Mouse (Mus musculus): ENCODE results near the gene Gns. TPM values are rescaled to one million over a fixed set of nuclear protein-coding genes. Genes with fewer than 3 reads are reported as not detected.
"Not testable (repeated sequence)": the region's sequence is repeated elsewhere in the genome, so short reads cannot be mapped to it uniquely, and the experiment has no call there.

Gns gene
- 10 to 100 TPM; 67.8 to 72.4 TPM for total RNA-seq (2021)

GRCm38 (mm10) chr10:121364801-121365564 lies at the start of gene Gns:
Gene Gns, plus strand, starts transcription at chr10:121365090.
- intact Hi-C loops (cut with DNase I): no loop called here

GRCm38 (mm10) chr10:121315321-121316283 lies 49.3 kb upstream of the Gns start:
- intact Hi-C loops (cut with DNase I): no loop called here
- DNase-seq (ENCODE audit: low spot score): no peak

More at GRCm38 (mm10) chr10:121364801-121365564, at the start of gene Gns:
- DNase-seq (ENCODE audit: low spot score): peak; percentile 67

GRCm38 (mm10) chr10:121316361-121316760 lies 48.5 kb upstream of the Gns start:
- intact Hi-C loops (cut with DNase I): no loop called here
- DNase-seq (ENCODE audit: low spot score): no peak

GRCm38 (mm10) chr10:121318397-121318950 lies 46.4 kb upstream of the Gns start:
- intact Hi-C loops (cut with DNase I): no loop called here
- DNase-seq (ENCODE audit: low spot score): no peak

GRCm38 (mm10) chr10:121323493-121323892 lies 41.4 kb upstream of the Gns start:
- no peak for DNase-seq (ENCODE audit: low spot score)
- intact Hi-C loops (cut with DNase I): no loop called here

- intact Hi-C loops (cut with DNase I): no loop called here
- no peak for DNase-seq (ENCODE audit: low spot score)
Measured at GRCm38 (mm10) chr10:121326167-121326566, 38.7 kb upstream of the Gns start.

- intact Hi-C loops (cut with DNase I): no loop called here
- no peak for DNase-seq (ENCODE audit: low spot score)
Measured at GRCm38 (mm10) chr10:121329586-121329985, 35.3 kb upstream of the Gns start.

GRCm38 (mm10) chr10:121330940-121331339 lies 34.0 kb upstream of the Gns start:
- DNase-seq (ENCODE audit: low spot score): peak; percentile 10
- intact Hi-C loops (cut with DNase I): no loop called here

DNA sequence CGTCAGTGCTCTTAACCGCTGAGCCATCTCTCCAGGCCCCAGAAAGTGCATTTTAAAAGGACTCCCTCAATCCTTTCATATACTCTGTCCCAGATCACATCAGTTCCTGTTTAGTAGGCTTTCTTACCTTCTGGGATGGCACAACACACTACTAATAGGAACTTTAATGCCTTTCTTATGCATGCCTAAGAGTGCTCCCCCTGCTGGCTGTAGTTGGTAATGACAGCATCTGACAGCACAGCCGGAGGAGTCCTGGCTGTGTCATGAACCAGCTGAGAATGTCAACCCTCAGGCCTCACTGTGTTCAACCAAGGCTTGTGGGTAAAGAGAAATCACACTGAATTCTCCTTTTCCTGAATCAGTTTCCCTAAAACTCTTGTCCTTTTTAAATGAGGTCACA lies 30.3 kb upstream of the Gns start:
- intact Hi-C loops (cut with DNase I): no loop called here
- no peak for DNase-seq (ENCODE audit: low spot score)

GRCm38 (mm10) chr10:121336536-121336935 lies 28.4 kb upstream of the Gns start:
- DNase-seq (ENCODE audit: low spot score); intact Hi-C loops (cut with DNase I): not testable (repeated sequence)

- intact Hi-C loops (cut with DNase I): no loop called here
Measured at GRCm38 (mm10) chr10:121340754-121341593, 23.9 kb upstream of the Gns start.

DNA sequence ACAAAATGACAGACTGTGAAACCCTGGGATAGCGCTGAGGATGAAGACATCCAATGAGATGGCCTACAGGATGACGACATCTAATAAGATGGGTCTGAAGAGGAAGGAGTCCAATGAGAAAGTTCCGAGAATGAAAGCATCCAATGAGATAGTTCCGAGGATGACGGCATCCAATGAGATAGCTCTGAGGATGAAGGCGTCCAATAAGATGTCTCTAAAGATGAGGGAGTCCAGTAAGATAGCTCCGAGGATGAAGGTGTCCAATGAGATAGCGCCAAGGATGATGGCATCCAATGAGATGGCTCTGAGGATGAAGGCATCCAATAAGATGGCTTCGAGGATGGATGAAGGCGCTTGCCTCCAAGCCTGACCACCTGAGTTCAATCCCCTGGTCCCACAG lies 22.6 kb upstream of the Gns start:
- intact Hi-C loops (cut with DNase I): no loop called here
- no peak for DNase-seq (ENCODE audit: low spot score)

More at GRCm38 (mm10) chr10:121340754-121341593, 23.9 kb upstream of the Gns start:
- no peak for DNase-seq (ENCODE audit: low spot score)

DNA sequence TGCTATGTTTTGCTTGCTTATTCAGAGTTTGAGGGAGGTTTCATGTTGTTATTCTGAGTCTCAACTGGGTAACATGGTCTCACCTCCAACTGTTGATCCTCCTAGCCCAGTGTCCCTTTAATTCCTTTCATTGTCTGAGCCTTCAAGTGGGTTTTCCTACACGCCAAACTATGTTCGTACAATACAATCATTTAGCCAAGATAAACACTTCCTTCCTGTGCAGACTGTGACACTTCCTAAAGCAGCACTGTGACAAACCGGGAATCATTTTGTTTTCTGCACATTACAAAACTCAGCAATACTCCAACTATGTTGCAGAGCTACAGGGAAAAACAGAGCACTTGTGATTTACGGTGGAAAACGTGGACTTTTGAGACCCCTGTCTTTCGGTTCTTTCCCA lies 21.0 kb upstream of the Gns start:
- no peak for DNase-seq (ENCODE audit: low spot score)
- intact Hi-C loops (cut with DNase I): no loop called here

GRCm38 (mm10) chr10:121349244-121349643 lies 15.6 kb upstream of the Gns start:
- intact Hi-C loops (cut with DNase I): no loop called here
- no peak for DNase-seq (ENCODE audit: low spot score)

DNA sequence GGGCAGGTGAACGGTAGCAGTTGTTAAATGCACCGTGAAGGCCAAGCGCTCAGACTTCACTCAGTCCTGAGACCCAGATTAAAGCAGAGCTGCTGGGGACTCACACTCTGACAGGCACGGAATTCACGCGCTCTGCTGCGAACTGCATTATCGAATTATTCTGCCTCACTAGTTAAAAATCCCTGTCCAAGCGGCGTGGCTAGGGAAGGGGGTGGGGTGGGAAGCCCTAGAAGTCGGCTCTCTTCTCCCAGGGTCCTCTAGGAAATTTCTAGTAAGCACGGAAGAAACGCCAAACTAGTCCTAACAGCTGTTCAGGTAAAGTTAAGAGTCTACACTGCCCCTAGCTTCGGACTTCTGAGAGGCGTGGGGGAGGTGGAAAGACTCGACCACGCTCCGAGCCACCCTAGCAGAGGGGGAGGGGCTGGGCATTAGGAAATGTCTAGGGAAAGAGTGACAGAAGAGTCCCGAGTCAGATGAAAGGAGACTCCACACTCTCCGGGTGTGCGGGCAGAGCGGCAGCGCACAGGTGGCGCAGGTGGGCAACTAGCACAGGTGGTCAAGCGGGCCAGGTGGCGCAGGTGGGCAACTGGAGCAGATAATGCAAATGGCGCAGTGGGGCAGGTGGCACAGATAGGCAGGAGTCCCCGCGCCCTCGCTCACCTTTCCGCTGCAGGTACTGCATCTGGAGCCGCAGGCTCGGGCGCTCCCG lies 14.4 kb upstream of the Gns start:
- DNase-seq (ENCODE audit: low spot score): no peak

DNA sequence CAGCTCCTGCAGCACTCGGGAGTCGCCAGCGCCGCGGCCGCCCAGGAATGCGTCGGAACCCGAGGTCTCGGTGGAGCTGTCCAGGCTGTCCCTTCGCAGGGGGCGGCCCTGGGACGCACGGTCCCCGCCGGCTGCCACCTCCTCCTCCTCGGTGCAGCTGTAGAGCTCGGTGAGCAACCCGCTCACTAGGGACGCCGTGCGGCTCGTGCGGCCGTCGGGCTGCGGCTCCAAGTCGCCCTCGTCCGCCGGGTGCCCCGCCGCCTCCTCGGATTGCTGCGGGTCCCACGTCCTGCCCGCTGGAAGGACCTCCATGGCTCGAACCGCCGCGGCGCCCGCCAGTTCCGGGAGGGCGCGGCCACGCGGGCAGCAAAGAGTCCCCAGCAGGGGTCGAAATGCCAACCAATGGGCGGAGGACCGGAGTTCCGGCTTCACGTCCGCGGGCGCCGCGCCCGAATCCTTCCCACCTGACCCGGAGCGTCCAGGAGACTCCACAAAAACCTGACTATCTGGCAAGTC lies 13.8 kb upstream of the Gns start, which contains the start of gene Tbc1d30:
Gene Tbc1d30, minus strand, starts transcription at position 213 of the 516 bp plus-strand sequence.
- intact Hi-C loops (cut with DNase I): no loop called here
- peak; percentile 35 for DNase-seq (ENCODE audit: low spot score)

More for the DNA sequence above, 14.4 kb upstream of the Gns start:
- intact Hi-C loops (cut with DNase I): no loop called here

DNA sequence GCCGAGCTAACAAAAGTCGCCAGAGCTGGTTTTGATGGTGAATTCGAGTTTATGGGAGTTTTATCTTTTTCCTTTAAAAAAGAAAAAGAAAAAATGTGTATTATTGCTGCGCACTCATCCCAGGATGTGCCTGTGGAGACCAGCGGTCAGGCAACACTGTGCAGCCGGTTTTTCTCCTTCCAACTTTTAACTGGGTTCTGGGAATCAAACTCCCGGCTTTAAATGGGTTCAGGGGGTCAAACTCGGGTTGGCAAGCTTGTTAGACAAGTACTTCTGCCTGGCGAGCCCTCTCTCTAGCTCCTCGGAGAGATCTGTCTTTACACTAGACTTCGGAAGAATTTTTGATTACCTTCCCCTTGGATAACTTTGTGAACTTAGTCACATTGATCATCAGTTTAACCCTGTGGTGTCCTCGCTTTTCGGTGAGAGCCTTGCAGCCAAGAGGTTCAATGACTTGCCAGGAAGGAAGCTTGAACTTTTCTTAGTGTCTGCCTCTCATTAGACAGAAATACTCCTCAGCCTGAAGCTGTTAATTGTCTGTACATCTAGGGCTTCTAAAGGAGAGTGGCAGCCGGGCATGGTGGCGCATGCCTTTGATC lies 13.1 kb upstream of the Gns start:
- DNase-seq (ENCODE audit: low spot score): no peak
- intact Hi-C loops (cut with DNase I): no loop called here

DNA sequence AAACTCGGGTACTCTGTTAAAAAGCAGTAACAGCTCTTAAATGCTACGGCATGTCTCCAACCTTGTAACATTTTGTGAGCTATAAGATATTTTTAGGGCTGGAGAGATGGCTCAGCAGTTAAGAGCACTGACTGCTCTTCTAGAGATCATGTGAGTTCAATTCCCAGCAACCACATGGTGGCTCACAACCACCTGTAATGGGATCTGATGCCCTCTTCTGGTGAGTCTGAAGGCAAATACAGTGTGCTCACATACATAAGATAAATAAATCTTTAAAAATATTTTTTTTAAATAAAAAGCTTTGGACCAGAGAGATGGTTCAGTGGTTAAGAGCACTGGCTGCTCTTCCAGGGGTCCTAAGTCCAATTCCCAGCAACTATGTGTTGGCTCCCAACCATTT lies 4.5 kb upstream of the Gns start:
- intact Hi-C loops (cut with DNase I): no loop called here
- no peak for DNase-seq (ENCODE audit: low spot score)
